Mouse (Mus musculus) left cerebral cortex, postnatal 25 days (tissue): Measurements from ENCODE around the gene Prss57. TPM values are rescaled to one million over a fixed set of nuclear protein-coding genes. Genes with fewer than 3 reads are reported as not detected.

Experiments
- DNase-seq, 2 experiments: peaks; one replicate each; pipeline ENCODE4 v3.0.0; 2022; ENCODE audit warnings: low spot score in 2 of 2, mixed read lengths in 1 of 2
- intact Hi-C: fragments of 180-260 bp; cut with DNase I; formaldehyde crosslinking; loops from one replicate; pipeline ENCODE4 v1.15.1; 2025
- total RNA-seq, 2 experiments: library from RNA; stranded (reverse); gene quantifications; 2 replicates each; pipeline ENCODE4 v1.2.3; 2021

Gene Prss57
- total RNA-seq, 2 experiments from 2014 or later: 0.62 to 1.1 TPM

GRCm38 (mm10) chr10:79788386-79789158 lies 2.2 kb downstream of the Prss57 start:
- intact Hi-C loops: loop anchor here (5.0 kb wide), 1 partner anchor 91 kb away; no protein-coding TSS in a partner anchor

DNA sequence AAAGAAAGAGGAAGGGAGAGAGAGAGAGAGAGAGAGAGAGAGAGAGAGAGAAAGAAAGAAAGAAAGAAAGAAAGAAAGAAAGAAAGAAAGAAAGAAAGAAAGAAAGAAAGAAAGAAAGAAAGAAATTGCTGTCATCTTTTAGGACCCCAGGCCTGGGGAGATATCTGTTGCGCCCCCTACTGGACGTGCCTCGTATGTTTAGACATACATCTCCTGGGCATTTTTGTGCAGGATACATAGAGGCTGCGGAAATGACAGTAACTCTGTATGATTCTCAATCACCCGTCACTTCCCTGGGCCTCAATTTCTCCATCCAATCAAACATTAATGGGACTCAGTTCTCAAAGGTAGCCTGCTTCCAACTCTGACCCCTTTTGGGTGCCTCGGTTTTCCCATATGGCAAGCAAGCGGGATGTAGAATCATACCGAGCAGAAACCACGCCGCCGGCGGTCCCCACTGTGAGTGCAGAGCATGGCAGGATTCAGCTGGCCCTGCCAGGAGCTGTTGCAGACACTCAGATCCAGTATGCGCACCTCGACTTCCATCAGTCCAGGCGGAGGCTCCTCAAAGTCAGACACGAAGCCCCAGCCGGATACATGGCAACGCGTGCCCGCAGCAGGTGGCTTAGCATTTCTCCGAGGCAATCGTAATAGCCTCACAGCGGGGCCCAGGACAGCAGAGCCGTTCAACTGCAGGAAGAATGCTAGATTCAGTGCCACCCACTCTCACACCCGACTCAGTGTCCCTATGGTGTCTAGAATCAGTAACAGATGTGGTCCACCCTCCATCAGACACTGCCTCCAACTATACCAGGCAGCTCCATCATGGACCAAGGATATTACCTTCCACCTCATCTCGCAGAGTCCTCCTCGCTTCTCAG lies 6.6 kb downstream of the Prss57 start:
- intact Hi-C loops: no loop called here
- peak in 1 of 2 experiments; percentile 61 for DNase-seq

More at GRCm38 (mm10) chr10:79788386-79789158, 2.2 kb downstream of the Prss57 start:
- peak; percentile 66 to 74 for DNase-seq

DNA sequence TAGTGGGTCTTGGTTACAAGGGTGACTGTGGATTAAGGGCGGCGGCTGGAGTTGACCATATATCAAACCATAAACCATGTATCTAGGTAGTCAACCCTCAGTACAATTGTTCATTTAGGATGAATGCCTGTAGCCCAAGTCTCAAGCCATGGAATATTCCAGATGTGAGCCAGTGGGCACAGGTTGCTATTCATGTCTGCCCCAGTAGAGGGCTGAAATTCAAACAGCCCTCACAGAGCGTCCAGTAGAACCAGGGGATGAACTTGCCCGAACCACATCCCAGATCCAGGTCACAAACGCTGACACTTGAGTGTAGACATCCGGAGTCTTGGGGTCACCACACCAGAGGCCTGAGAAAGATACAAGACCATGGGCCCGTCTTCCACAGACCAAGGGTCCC lies 7.7 kb downstream of the Prss57 start:
- intact Hi-C loops: no loop called here

DNA sequence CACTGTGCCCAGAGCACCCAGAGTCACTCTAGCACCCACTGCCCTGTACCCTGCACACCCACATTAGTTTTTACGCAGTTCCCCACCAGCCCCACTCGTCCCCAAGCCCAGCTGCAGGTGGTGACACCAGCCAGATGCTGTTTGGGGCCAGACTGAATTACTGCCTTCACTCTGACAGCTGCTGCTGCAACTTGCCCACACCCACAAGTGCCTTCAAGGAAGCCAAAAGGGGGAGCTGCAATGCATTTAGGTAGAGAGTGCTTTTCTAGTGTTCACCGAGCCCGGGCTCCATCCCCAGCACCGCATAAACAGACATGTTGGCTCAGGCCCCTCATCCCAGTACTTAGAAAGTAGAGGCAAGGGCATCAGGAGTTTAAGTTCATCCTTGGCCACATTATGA lies 8.8 kb downstream of the Prss57 start:
- no peak for DNase-seq
- intact Hi-C loops: no loop called here

More for the DNA sequence above, 7.7 kb downstream of the Prss57 start:
- no peak for DNase-seq

DNA sequence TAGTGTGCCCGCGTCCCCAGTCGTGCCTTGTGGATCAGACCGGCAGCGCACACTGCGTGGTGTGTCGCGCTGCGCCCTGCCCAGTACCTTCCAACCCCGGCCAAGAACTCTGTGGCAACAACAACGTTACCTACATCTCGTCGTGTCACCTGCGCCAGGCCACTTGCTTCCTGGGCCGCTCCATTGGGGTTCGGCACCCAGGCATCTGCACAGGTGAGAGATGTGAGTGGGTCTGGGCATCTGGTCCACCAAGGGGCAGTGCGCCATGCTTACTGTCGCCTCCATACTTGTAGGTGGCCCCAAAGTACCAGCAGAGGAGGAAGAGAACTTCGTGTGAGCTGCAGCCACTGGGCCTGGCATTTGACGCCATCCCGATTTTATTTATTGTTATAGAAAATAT lies 9.6 kb downstream of the Prss57 start:
- DNase-seq: no peak
- intact Hi-C loops: no loop called here

GRCm38 (mm10) chr10:79780664-79781015 lies 10.1 kb downstream of the Prss57 start:
- DNase-seq: peak in 1 of 2 experiments; percentile 85
- intact Hi-C loops: loop anchor here (1.0 kb wide), 1 partner anchor 13 kb away; no protein-coding TSS in a partner anchor

GRCm38 (mm10) chr10:79779784-79780663 lies 10.7 kb downstream of the Prss57 start:
- DNase-seq: peak; percentile 95 to 98
- intact Hi-C loops: loop anchor here (1.0 kb wide), 1 partner anchor 13 kb away; no protein-coding TSS in a partner anchor

GRCm38 (mm10) chr10:79779193-79779592 lies 11.6 kb downstream of the Prss57 start:
- no peak for DNase-seq
- intact Hi-C loops: no loop called here

GRCm38 (mm10) chr10:79778006-79778405 lies 12.8 kb downstream of the Prss57 start:
- DNase-seq: no peak
- intact Hi-C loops: no loop called here

- DNase-seq: no peak
- intact Hi-C loops: no loop called here
These were observed 13.6 kb downstream of the Prss57 start, which contains the start of gene Fstl3 for GRCm38 (mm10) chr10:79777103-79777531. TSS of gene Fstl3 (plus strand) at chr10:79777272.

GRCm38 (mm10) chr10:79774486-79775279 lies 16.1 kb downstream of the Prss57 start:
- DNase-seq: no peak

DNA sequence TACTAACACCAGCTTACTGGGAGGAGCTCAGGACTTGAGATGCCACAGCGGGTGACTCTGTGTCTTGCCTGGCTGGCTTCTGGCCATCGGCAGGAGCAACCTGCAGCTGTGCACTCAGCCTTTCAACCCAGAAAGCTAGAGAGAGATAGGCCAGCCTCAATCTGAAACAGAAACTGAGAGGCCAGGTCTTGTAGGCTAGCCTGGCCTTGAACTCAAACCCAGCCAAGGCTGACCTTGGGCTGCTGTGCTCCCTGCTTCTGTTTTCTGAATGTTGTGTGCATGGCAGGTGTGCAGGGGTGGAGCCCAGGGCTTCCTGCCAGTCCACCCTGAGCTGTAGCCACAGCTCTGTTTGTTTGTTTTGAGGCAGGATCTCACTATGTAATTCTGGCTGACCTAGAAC lies 17.6 kb downstream of the Prss57 start:
- DNase-seq: no peak
- intact Hi-C loops: no loop called here

More at GRCm38 (mm10) chr10:79774486-79775279, 16.1 kb downstream of the Prss57 start:
- intact Hi-C loops: no loop called here

DNA sequence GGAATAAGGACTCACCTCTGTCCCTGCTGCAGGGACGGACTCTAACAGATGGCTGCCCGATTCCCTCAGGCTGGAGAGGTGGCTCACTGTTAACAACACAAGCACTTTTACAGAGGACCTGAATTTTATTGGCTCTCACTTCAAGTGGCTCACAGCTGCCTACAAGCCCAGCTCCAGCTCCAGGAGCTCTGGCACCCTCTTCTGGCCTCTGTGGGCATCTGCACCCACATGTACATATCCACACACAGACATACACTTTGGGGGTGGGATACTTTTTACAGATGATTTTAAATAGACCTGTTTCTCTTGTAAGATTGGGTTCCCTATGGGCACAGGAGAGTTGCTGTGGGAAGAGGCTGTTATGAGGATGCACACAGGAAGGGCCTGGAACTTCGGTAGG lies 18.4 kb downstream of the Prss57 start:
- intact Hi-C loops: no loop called here
- no peak for DNase-seq

DNA sequence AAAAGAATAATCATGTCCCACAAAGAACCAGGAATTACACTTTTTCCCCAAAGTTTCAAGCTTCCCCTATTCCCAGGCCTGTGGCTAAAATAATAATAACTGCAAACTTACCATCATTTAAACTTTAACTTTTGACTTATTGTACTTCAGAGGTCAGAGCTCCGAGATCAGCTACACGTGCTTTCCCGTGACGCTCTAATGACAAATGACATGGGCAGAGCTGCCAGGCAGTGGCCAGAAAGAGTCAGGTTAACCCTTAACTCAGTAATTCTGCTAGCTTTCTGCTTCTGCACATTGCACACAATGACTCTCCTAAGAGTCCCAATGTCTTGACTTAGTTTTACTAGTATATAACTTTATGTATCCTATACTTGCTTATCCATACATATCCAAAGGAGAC lies 21.4 kb downstream of the Prss57 start:
- intact Hi-C loops: no loop called here

DNA sequence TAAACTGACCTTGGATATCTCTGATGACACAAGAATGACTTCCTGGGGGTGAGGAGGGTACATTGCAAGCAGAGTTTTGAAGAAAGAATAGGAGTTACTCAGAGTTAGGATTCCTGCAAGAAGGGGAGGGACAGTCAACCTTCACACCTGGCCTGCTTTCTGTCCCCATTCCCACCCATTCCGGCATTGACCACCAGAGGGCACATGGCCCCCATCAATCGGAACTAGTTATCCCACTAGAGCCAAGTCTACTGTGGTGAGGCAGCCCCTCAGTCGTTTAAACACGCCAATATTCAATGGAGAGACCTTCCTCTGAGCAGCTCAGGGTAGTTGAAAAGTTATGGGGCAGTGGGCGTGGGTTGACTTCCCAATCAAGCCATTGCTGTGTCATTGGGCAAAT lies 22.4 kb downstream of the Prss57 start:
- intact Hi-C loops: no loop called here

More for the DNA sequence above, 21.4 kb downstream of the Prss57 start:
- no peak for DNase-seq

GRCm38 (mm10) chr10:79767372-79768244 lies 23.2 kb downstream of the Prss57 start:
- intact Hi-C loops: loop anchor here (1.0 kb wide), 2 partner anchors 13 to 63 kb away; partner anchors contain the start of gene Bsg
- DNase-seq: peak; percentile 96 to 99

More for the DNA sequence above, 22.4 kb downstream of the Prss57 start:
- DNase-seq: peak; percentile 64 to 75
